Mouse (Mus musculus) spleen, postnatal 10 days (tissue): ENCODE measurements around the gene Psmd11.
A peak's percentile ranks its signal among the peaks of the same experiment; 100 is the strongest.
"Not testable (repeated sequence)": the region's sequence is repeated elsewhere in the genome, so short reads cannot be mapped to it uniquely, and the experiment has no call there.

Source experiments
- DNase-seq, 2 experiments: peaks; one replicate each; pipeline ENCODE4 v3.0.0; 2021 to 2022; ENCODE audit warnings: low spot score in 2 of 2

Psmd11 gene

GRCm38 (mm10) chr11:80429009-80429475 lies 627 bp downstream of the Psmd11 start:
- peak; percentile 66 to 72 for DNase-seq

GRCm38 (mm10) chr11:80429500-80430166 lies 1.2 kb downstream of the Psmd11 start:
- peak; percentile 12 to 22 for DNase-seq

GRCm38 (mm10) chr11:80430366-80430910 lies 2.0 kb downstream of the Psmd11 start:
- DNase-seq = no peak

- no peak for DNase-seq
These were observed 18.5 kb downstream of the Psmd11 start for GRCm38 (mm10) chr11:80446916-80447315.

DNA sequence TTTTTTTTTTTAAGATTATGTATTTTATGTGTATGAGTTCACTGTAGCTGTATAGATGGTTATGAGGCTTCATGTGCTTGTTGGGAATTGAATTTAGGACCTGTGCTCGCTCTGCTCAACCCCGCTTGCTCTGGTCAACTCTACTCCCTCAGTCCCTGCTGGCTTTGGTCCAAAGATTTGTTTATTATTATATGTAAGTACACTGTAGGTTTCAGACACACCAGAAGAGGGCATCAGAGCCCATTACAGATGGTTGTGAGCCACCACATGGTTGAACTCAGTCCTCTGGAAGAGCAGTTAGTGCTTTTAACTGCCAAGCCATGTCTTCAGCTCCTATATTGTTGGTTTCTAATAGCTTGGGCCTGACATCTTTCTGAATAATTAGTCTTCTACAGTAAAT lies 21.4 kb downstream of the Psmd11 start:
- DNase-seq = no peak

- DNase-seq = no peak
These were observed 23.8 kb downstream of the Psmd11 start for GRCm38 (mm10) chr11:80452242-80452641.

DNA sequence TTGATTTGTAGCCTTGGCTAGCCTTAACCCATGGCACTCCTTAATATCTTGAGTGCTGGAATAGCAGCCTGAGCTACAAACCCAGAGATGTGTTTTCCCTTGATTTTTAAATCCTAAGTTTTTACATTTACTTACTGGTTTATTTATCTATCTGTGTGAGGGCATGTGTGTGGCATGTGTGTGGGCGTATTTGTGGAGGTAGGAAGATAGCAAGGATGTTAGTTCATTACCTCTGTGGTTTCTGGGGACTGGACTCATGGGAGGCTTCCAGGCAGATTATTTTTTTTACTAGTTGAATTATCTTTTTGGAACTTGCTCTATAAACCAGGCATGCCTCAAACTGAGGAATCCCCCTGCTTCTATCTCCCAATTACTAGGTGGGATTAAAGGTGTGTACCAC lies 24.8 kb downstream of the Psmd11 start:
- no peak for DNase-seq

GRCm38 (mm10) chr11:80463605-80464130 lies 35.3 kb downstream of the Psmd11 start:
- DNase-seq = not testable (repeated sequence)

DNA sequence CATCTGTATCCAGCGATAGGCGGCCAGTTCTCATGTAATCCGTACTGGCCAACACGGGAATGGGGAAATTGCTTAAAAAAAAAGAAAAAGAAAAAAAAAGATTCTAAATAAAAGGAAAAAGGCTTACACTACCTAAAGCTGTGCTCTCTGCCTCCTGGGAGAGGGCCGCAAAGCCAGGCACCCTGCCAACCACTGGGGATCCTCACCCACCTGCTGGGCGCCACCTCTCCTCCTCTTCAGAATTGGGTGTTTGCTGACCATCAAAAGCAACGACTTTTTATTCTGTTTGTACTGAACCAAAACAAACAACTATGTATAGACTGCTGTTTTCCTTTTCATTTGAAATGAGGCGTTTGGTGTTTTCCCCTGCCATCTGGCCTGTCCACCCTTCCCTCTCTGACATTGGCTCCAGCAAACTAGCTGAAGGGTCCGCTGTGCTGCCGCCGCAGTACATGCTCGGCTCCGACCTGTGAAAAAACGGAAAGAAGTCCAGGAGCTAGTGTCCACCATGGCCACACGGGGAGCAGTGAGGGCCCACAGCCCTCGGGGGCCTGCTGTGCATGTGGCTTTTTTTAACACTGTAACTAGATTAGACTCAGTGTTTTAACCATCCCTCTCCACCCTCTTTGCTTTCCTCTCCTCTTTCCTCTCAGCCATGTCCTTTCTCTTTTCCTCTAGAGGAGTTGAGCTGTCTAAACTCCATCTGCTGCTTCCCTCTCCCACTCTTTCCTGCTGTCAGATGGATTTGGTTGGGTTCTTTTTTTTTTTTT lies 43.6 kb downstream of the Psmd11 start:
- DNase-seq = no peak

DNA sequence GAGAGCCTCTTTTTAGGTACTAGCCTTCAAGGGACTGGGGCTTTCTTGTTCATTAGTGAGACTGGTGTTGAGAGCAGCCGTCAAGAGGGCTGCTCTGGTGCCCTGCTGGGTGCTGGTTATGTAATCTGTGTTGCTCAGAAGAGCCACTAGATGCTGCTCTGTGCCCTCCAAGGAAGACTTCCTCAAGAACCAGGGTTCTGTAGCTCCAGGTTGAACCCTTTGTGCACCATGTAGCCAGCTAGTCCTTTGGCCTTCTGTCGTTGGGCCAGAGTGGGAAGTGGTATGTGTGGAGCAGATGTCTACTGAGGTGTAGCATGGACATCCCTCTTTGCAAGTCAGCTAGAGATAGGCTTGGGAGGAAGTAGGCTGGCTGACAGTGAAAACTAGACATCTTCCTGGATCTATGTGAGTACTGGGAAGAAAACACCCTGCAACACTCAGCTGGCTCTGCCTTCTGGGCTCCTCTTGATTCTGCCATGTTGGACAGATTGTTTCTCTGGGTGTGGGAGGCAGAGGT lies 45.8 kb downstream of the Psmd11 start:
- no peak for DNase-seq

DNA sequence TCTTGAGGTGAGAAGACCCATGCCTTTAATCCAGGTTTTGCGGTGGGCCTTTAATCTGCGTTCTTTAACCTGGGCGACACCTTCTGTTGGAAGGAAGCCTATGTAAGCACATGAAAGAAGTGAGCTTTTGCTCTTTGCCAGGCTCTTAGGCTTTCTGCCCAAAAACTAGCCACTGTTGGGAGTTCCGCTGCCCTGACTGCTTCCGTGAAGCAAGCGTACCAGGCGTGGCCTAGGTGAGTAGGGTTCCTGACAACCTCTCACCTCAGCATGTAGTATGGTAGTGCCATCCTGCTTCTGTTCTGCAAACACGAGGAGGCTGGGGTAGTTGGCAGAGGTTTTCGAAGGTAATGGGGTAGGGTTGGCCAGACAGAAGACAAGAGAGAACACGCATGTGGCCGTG lies 46.4 kb downstream of the Psmd11 start:
- DNase-seq = no peak

- no peak for DNase-seq
These were observed 47.1 kb downstream of the Psmd11 start for GRCm38 (mm10) chr11:80475544-80475943.

DNA sequence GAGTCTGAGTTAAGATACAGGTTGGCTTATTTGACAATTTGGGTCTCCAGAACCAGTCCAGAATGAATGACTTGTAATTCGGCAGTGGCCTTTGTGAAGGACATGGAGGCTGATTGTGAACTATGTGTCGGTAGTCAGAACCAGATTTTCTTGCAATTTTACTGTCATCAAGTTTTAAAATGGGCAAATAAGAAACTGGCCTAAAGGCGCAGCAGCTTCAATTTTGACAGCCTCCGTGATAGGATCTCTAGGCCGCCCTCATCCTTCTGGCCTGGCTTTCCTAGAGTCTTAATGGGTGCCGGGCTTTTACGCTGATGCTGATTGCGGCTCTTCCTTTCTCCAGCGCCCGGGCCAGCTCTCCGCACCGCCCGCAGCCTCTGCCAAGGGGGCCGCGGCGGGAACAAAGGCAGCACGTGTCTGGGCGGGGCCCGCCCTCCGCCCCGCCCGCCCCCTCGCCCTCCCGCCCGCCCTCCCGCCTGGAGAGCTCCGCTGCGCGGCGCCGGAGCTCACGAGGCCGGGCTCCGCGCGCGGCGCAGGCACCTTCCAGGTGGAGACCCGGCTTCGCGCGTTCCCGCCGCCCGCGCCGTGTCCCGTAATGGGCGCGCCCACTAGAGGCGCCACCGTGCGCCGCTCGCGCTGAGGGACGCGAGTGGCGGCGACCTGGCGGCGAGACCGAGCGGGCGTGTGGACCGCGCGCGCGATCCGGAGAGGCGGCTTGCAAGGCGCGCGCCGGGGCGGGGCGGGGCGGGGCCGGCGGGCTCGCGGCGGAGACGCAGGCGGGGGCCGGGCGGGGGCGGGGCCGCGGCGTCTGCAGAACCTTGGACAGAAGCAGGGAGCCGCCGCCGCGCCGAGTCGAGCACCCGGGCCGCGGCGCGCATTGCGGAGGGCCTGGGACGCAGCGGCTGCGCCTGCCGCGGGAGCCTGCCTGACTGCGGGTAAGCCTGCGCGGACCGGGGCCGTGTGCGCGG lies 48.1 kb downstream of the Psmd11 start, which contains the start of gene Cdk5r1:
Gene Cdk5r1, plus strand, starts transcription at position 802 of the 968 bp plus-strand sequence.
- DNase-seq = peak; percentile 73 to 84

DNA sequence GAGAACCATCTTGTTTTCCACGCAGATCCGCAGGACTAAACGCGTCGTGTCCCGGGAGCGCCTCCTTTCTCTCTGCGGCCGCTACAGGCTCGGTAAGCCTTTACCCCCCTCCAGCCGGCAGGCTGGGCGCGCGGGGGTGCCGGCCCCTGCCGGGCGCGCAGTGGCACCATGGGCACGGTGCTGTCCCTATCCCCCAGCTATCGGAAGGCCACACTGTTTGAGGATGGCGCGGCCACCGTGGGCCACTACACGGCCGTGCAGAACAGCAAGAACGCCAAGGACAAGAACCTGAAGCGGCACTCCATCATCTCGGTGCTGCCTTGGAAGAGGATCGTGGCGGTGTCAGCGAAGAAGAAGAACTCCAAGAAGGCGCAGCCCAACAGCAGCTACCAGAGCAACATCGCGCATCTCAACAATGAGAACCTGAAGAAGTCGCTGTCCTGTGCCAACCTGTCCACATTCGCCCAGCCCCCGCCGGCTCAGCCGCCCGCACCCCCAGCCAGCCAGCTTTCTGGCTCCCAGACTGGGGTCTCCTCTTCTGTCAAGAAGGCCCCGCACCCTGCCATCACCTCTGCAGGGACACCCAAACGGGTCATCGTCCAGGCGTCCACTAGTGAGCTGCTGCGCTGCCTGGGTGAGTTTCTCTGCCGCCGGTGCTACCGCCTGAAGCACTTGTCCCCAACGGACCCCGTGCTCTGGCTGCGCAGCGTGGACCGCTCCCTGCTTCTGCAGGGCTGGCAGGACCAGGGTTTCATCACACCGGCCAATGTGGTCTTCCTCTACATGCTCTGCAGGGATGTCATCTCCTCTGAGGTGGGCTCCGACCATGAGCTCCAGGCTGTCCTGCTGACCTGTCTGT lies 49.2 kb downstream of the Psmd11 start:
- DNase-seq = peak; percentile 36 to 40

- DNase-seq = no peak
These were observed 50.4 kb downstream of the Psmd11 start for GRCm38 (mm10) chr11:80478694-80479412.

GRCm38 (mm10) chr11:80479425-80479824 lies 51.0 kb downstream of the Psmd11 start:
- DNase-seq = no peak

DNA sequence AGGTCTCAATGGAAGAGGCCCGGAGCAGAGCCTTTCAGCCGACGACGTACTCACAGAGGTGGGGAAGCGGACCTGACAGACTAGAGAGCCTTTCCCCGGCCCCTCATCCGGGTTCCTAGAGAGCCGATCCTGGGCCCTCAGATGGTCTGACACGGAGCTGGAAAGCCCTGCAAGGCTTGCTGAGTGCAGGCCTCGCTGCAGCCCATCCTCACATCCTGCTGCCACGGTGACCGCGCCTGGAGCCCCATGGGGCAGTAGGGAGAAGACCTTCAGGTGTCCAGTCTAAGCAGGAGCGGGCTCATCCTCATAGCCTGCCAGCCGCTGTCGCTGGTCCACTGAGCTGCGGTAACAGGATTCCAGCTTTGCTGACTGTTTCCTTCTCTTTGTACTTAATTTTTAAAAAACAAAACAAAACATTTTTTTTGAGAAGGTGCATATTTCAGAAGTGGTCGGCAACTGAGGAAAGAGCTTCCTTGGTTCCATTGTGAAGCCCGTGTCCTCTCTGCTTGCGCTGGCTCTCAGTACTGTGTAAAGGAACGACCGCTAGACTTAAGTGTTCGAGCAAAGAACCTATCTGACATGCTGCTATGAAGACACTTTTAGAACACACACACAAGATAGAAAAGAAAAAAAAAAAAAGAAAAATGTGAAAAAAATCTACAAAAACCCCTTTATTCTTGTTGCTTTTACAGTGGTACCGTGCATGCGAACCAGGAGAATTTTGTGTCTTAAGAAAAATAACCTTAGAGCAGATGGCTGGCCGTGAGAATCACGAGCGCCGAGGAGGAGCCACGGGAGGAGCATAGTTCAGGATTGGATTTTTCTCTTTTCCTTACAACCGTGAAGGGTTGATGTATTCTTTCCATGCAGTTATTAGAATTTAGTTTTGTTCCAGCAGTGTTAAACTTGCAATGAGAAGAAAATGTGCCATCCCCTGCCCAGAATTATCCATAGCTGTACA lies 51.8 kb downstream of the Psmd11 start:
- no peak for DNase-seq

DNA sequence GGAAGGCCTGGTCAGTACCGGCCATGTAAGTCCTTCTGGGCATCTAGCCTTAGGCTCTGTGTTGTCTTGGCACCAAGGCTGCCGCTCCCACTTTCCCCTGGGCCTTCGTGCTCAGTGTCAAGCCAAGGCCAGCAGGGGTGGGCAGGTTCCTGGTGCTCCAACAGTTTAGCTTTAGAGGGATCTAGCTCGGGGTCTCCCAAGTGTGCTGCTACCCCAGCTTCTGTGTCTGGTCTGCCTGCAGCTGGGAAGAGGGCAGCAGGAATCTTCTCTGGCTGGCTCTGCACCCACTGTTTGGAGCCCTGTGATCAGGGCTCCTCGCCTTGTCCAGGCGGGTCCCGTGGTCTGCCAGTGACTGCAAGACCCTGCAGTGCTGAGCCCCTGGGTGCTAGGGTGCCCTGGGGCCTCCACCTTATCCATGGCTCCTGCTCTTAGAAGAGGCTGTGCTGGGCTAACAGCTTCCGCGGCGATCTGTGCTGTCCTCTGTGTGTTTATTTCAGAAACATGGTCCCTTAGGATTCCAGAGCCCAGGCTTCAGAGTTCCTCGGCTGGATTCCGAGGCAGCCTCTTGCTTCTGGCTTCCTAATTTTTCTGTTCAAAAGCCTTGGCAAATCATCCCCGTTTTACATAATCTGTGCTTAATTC lies 53.1 kb downstream of the Psmd11 start:
- no peak for DNase-seq
